Mouse (Mus musculus) lung, postnatal 0 days (tissue): ENCODE measurements at regions not wholly inside any gene's neighbourhood (a gene's known extent, or its start where the extent isn't known, plus 50 kb on each side); places are given as distances from the start of the nearest gene placed in this dataset.

Experiments used
- CTCF ChIP-seq: IDR thresholded peaks from 2 replicates; pipeline ENCODE4 v1.5.1; 2016; ENCODE audit warnings: antibody characterized with exemption, mild to moderate bottlenecking
- EP300 ChIP-seq: IDR thresholded peaks from 2 replicates; pipeline ENCODE4 v1.6.1; 2016; ENCODE audit warnings: antibody characterized with exemption, mild to moderate bottlenecking, control low read depth

- TF ChIP-seq CTCF (no peak), EP300 (no peak)
Observed at GRCm38 (mm10) chr1:76065783-76066182, 519.7 kb downstream of the Slc4a3 start.
